In genomic region chr5:124077856-124078460, GRCm38 (mm10) we compare ENCODE assay signal across 10 mouse cellular contexts. TPM values are rescaled to one million over a fixed set of nuclear protein-coding genes. Genes with fewer than 3 reads are reported as not detected.
DNase-seq lines count a peak whose midpoint lies in the region; ATAC-seq and TF ChIP-seq lines count a peak whose summit lies in the region.
"Had no signal": no experiment of that assay in that cellular context is flagged by ENCODE, and none has a peak within 500 bp of the region (broad histone marks: within the 10 kb centered on the region; RNA-seq: fewer than 3 reads in every experiment).

No protein-coding gene starts in this region.

- H3K9me3 ChIP-seq in limb, embryonic 13.5 days, result no peaks in the 10 kb centered on the region
- no peaks in the 10 kb centered on the region for H3K9me3 ChIP-seq in limb, embryonic 10.5 days (replicated peaks)
- no peaks in the 10 kb centered on the region for H3K9me3 ChIP-seq in forebrain, embryonic 16.5 days (ENCODE audit: control insufficient read depth, low read length)

- peak overlapping the region; percentile 17; the same call in 1 of the 2 replicates for H3K4me2 ChIP-seq in limb, embryonic 13.5 days (replicated peaks)
- 0 out of 2 replicates have a peak overlapping the region, but pooled peaks have one; percentile 36 for H3K4me2 ChIP-seq in forebrain, embryonic 16.5 days (ENCODE audit: low read length)
- H3K4me2 ChIP-seq: lung, embryonic 14.5 days; midbrain, embryonic 11.5 days had no signal

- H3K4me3 ChIP-seq in limb, embryonic 13.5 days, result no peak overlapping the region
- no peak overlapping the region for H3K4me3 ChIP-seq in limb, embryonic 10.5 days
- H3K4me3 ChIP-seq in cortical plate, adult 2 months (ENCODE audit: insufficient read depth, low read length), result peak overlapping the region; percentile 8
- H3K4me3 ChIP-seq in forebrain, embryonic 16.5 days (replicated peaks; ENCODE audit: low read length), result no peak overlapping the region
- peak overlapping the region; percentile 8; the same call in 1 of the 2 replicates for H3K4me3 ChIP-seq in olfactory bulb, adult 2 months (ENCODE audit: insufficient read depth, low read depth, low read length)

- no peak overlapping the region; the same call in 1 of the 2 replicates for H3K27ac ChIP-seq in limb, embryonic 13.5 days
- no peak overlapping the region for H3K27ac ChIP-seq in limb, embryonic 10.5 days
- no peak overlapping the region for H3K27ac ChIP-seq in cortical plate, adult 2 months (ENCODE audit: insufficient read depth, low read length)
- peak overlapping the region; percentile 47 for H3K27ac ChIP-seq in forebrain, embryonic 16.5 days (ENCODE audit: low read length)
- H3K27ac ChIP-seq in olfactory bulb, adult 2 months (ENCODE audit: insufficient read depth, low read depth, low read length), result no peak overlapping the region

- no peak for TF ChIP-seq CTCF in cortical plate, adult 2 months (IDR thresholded peaks at IDR 0.05; ENCODE audit: extremely low read depth, insufficient read depth, low read length)
- TF ChIP-seq CTCF in olfactory bulb, adult 2 months (IDR thresholded peaks at IDR 0.05; ENCODE audit: insufficient read depth, low read depth, low read length), result no peak

- DNase-seq in limb, embryonic 10.5 days (ENCODE audit: low spot score), result no peak
- no peak for DNase-seq in ovary, postnatal 36 days (ENCODE audit: low spot score)
- no peak for DNase-seq in frontal cortex, adult 2 months (ENCODE audit: extremely low spot score in 1 of 2, low spot score in 1 of 2)
- DNase-seq: lung, embryonic 14.5 days had no signal

- H3K4me1 ChIP-seq in limb, embryonic 13.5 days, result peaks cover 13% of the 10 kb centered on the region
- H3K4me1 ChIP-seq in limb, embryonic 10.5 days, result peaks cover 50% of the 10 kb centered on the region
- peaks cover 3% of the 10 kb centered on the region for H3K4me1 ChIP-seq in cortical plate, adult 2 months (ENCODE audit: control insufficient read depth, insufficient read depth, low read length)
- peaks cover 31% of the 10 kb centered on the region for H3K4me1 ChIP-seq in forebrain, embryonic 16.5 days (replicated peaks; ENCODE audit: control insufficient read depth, insufficient read depth, low read length)
- H3K4me1 ChIP-seq in olfactory bulb, adult 2 months (ENCODE audit: control insufficient read depth, insufficient read depth, low read length), result peaks cover 13% of the 10 kb centered on the region; the same call in 1 of the 2 replicates

- no peak for ATAC-seq in limb, embryonic 13.5 days (ENCODE audit: low FRiP score, low read depth)
- ATAC-seq in forebrain, embryonic 16.5 days, result no peak
- no peak for ATAC-seq in inflammation-experienced regulatory T-cells, adult 6 months

- no peak for TF ChIP-seq POLR2A in cortical plate, adult 2 months (IDR thresholded peaks at IDR 0.05; ENCODE audit: extremely low read depth, insufficient read depth, low read length)
- TF ChIP-seq POLR2A in olfactory bulb, adult 2 months (IDR thresholded peaks at IDR 0.05; ENCODE audit: insufficient read depth, low read depth, low read length), result no peak

- H3K9ac ChIP-seq in limb, embryonic 13.5 days, result no peak overlapping the region
- 0 out of 2 replicates have a peak overlapping the region, but pooled peaks have one; percentile 25 for H3K9ac ChIP-seq in forebrain, embryonic 16.5 days (replicated peaks; ENCODE audit: low read depth, low read length)
- H3K9ac ChIP-seq: lung, embryonic 14.5 days had no signal

- no peaks in the 10 kb centered on the region for H3K27me3 ChIP-seq in limb, embryonic 13.5 days
- no peaks in the 10 kb centered on the region for H3K27me3 ChIP-seq in limb, embryonic 10.5 days (ENCODE audit: low read depth, poor library complexity, severe bottlenecking)
- H3K27me3 ChIP-seq in forebrain, embryonic 16.5 days (replicated peaks; ENCODE audit: control insufficient read depth, insufficient read depth, low read length), result no peaks in the 10 kb centered on the region

- no peaks in the 10 kb centered on the region for H3K36me3 ChIP-seq in limb, embryonic 13.5 days
- H3K36me3 ChIP-seq in limb, embryonic 10.5 days, result no peaks in the 10 kb centered on the region
- H3K36me3 ChIP-seq in forebrain, embryonic 16.5 days (ENCODE audit: control insufficient read depth, insufficient read depth), result no peaks in the 10 kb centered on the region

- WGBS in limb, embryonic 13.5 days, result 71% methylated on average over 6 of the region's 6 CpGs
- 60% methylated on average over 6 of the region's 6 CpGs for WGBS in limb, embryonic 10.5 days
- WGBS in forebrain, embryonic 16.5 days, result 61% methylated on average over 6 of the region's 6 CpGs
- 62% methylated on average over 6 of the region's 6 CpGs for WGBS in olfactory bulb, adult 2 months

RNA-seq across cellular contexts. Expression of gene Abcb9, which starts 17.6 kb away (rescaled TPM):
- polyA plus RNA-seq in limb, embryonic 13.5 days (2015; fragmentation: Nextera tagmentation; extraction: Ambion mirVana), result 2.9 and 3.0 TPM in 2 replicates
- polyA plus RNA-seq in limb, embryonic 10.5 days (2016; fragmentation: Nextera tagmentation; extraction: Ambion mirVana), result 0.13 and 0.55 TPM in 2 replicates
- 35.5 and 37.8 TPM in 2 replicates for polyA plus RNA-seq in cortical plate, adult 2 months (2012; rRNA removed)
- 11.3 and 13.4 TPM in 2 replicates for polyA plus RNA-seq in forebrain, embryonic 16.5 days (2015; fragmentation: Nextera tagmentation; extraction: Ambion mirVana)
- polyA plus RNA-seq in olfactory bulb, adult 2 months (2012; ENCODE audit: insufficient read depth, insufficient read length, low replicate concordance, missing spikeins), result not detected in 2 replicates
- 10 to 100 TPM; 13.2 to 23.3 (median 16.7) TPM for polyA plus RNA-seq in inflammation-experienced regulatory T-cells, adult 6 months (2017; shearing (Covaris generic))
- polyA plus RNA-seq in frontal cortex, adult 2 months (2012; rRNA removed), result 30.2 and 33.3 TPM in 2 replicates

RNA-seq across cellular contexts. Expression of gene Ogfod2, which starts 34.1 kb away (rescaled TPM):
- polyA plus RNA-seq in limb, embryonic 13.5 days (2015; fragmentation: Nextera tagmentation; extraction: Ambion mirVana), result 19.4 and 21.4 TPM in 2 replicates
- 13.2 and 16.2 TPM in 2 replicates for polyA plus RNA-seq in limb, embryonic 10.5 days (2016; fragmentation: Nextera tagmentation; extraction: Ambion mirVana)
- polyA plus RNA-seq in cortical plate, adult 2 months (2012; rRNA removed), result 43.2 and 45.1 TPM in 2 replicates
- polyA plus RNA-seq in forebrain, embryonic 16.5 days (2015; fragmentation: Nextera tagmentation; extraction: Ambion mirVana), result 37.4 and 38.6 TPM in 2 replicates
- not detected in 2 replicates for polyA plus RNA-seq in olfactory bulb, adult 2 months (2012; ENCODE audit: insufficient read depth, insufficient read length, low replicate concordance, missing spikeins)
- polyA plus RNA-seq in inflammation-experienced regulatory T-cells, adult 6 months (2017; shearing (Covaris generic)), result 10 to 100 TPM; 16.0 to 23.0 (median 22.9) TPM
- polyA plus RNA-seq in frontal cortex, adult 2 months (2012; rRNA removed), result 43.2 and 45.3 TPM in 2 replicates

RNA-seq across cellular contexts. Expression of gene Arl6ip4, which starts 37.9 kb away (rescaled TPM):
- polyA plus RNA-seq in limb, embryonic 13.5 days (2015; fragmentation: Nextera tagmentation; extraction: Ambion mirVana), result 106 and 115 TPM in 2 replicates
- 139 and 150 TPM in 2 replicates for polyA plus RNA-seq in limb, embryonic 10.5 days (2016; fragmentation: Nextera tagmentation; extraction: Ambion mirVana)
- polyA plus RNA-seq in cortical plate, adult 2 months (2012; rRNA removed), result 72.5 and 78.9 TPM in 2 replicates
- polyA plus RNA-seq in forebrain, embryonic 16.5 days (2015; fragmentation: Nextera tagmentation; extraction: Ambion mirVana), result 66.1 and 71.0 TPM in 2 replicates
- polyA plus RNA-seq in olfactory bulb, adult 2 months (2012; ENCODE audit: insufficient read depth, insufficient read length, low replicate concordance, missing spikeins), result not detected in 2 replicates
- 10 to 100 TPM; 55.1 to 59.0 (median 56.1) TPM for polyA plus RNA-seq in inflammation-experienced regulatory T-cells, adult 6 months (2017; shearing (Covaris generic))
- 82.8 and 83.4 TPM in 2 replicates for polyA plus RNA-seq in frontal cortex, adult 2 months (2012; rRNA removed)

RNA-seq across cellular contexts. Expression of gene Vps37b, which starts 45.9 kb away (rescaled TPM):
- 40.9 and 43.7 TPM in 2 replicates for polyA plus RNA-seq in limb, embryonic 13.5 days (2015; fragmentation: Nextera tagmentation; extraction: Ambion mirVana)
- polyA plus RNA-seq in limb, embryonic 10.5 days (2016; fragmentation: Nextera tagmentation; extraction: Ambion mirVana), result 40.5 and 42.6 TPM in 2 replicates
- polyA plus RNA-seq in cortical plate, adult 2 months (2012; rRNA removed), result 48.4 and 48.7 TPM in 2 replicates
- 104 and 112 TPM in 2 replicates for polyA plus RNA-seq in forebrain, embryonic 16.5 days (2015; fragmentation: Nextera tagmentation; extraction: Ambion mirVana)
- not detected in 2 replicates for polyA plus RNA-seq in olfactory bulb, adult 2 months (2012; ENCODE audit: insufficient read depth, insufficient read length, low replicate concordance, missing spikeins)
- polyA plus RNA-seq in inflammation-experienced regulatory T-cells, adult 6 months (2017; shearing (Covaris generic)), result 10 to 100 TPM; 18.4 to 21.9 (median 18.7) TPM
- 46.3 and 53.0 TPM in 2 replicates for polyA plus RNA-seq in frontal cortex, adult 2 months (2012; rRNA removed)

Comparison
In these comparisons a context has a peak if more than half of its experiments do, and no peak if none do; other contexts are left out.
1. H3K4me3 ChIP-seq: peak in cortical plate, adult 2 months (single experiment) and olfactory bulb, adult 2 months (single experiment); none in limb, embryonic 13.5 days (single experiment), limb, embryonic 10.5 days (single experiment) and forebrain, embryonic 16.5 days (single experiment).